Mouse (Mus musculus) ovary, adult 18-20 months (tissue): ENCODE measurements around the gene Eif4g3.
"Not testable (repeated sequence)": the region's sequence is repeated elsewhere in the genome, so short reads cannot be mapped to it uniquely, and the experiment has no call there.

ENCODE experiments used
- DNase-seq: peaks from one replicate; pipeline ENCODE4 v3.0.0; 2022; ENCODE audit warnings: low spot score, mixed read lengths

The Eif4g3 gene

GRCm38 (mm10) chr4:138023403-138024100, 30.7 kb downstream of the Eif4g3 start:
- no peak for DNase-seq

GRCm38 (mm10) chr4:138029168-138029567, 36.3 kb downstream of the Eif4g3 start:
- no peak for DNase-seq

- DNase-seq, result no peak
Observed at GRCm38 (mm10) chr4:138031828-138032227, 39.0 kb downstream of the Eif4g3 start.

GRCm38 (mm10) chr4:138033871-138034270, 41.0 kb downstream of the Eif4g3 start:
- no peak for DNase-seq

GRCm38 (mm10) chr4:138035435-138036120, 42.8 kb downstream of the Eif4g3 start:
- no peak for DNase-seq

GRCm38 (mm10) chr4:138037110-138037509, 44.3 kb downstream of the Eif4g3 start:
- DNase-seq, result no peak

GRCm38 (mm10) chr4:138037896-138038295, 45.1 kb downstream of the Eif4g3 start:
- DNase-seq, result no peak

- DNase-seq, result no peak
Observed at GRCm38 (mm10) chr4:138038365-138039274, 45.8 kb downstream of the Eif4g3 start.

- DNase-seq, result no peak
Observed at GRCm38 (mm10) chr4:138039275-138039651, 46.4 kb downstream of the Eif4g3 start.

GRCm38 (mm10) chr4:138040589-138040988, 47.8 kb downstream of the Eif4g3 start:
- no peak for DNase-seq

GRCm38 (mm10) chr4:138041566-138042256, 48.9 kb downstream of the Eif4g3 start:
- DNase-seq, result no peak

- DNase-seq, result no peak
Observed at GRCm38 (mm10) chr4:138042257-138042589, 49.4 kb downstream of the Eif4g3 start.

GRCm38 (mm10) chr4:138042625-138043024, 49.8 kb downstream of the Eif4g3 start:
- DNase-seq, result no peak

GRCm38 (mm10) chr4:138044841-138045500, 52.1 kb downstream of the Eif4g3 start:
- DNase-seq, result no peak

GRCm38 (mm10) chr4:138045809-138046208, 53.0 kb downstream of the Eif4g3 start:
- no peak for DNase-seq

- DNase-seq, result no peak
Observed at GRCm38 (mm10) chr4:138046371-138046770, 53.5 kb downstream of the Eif4g3 start.

- DNase-seq, result no peak
Observed at GRCm38 (mm10) chr4:138049547-138049946, 56.7 kb downstream of the Eif4g3 start.

GRCm38 (mm10) chr4:138051488-138051887, 58.7 kb downstream of the Eif4g3 start:
- no peak for DNase-seq

GRCm38 (mm10) chr4:138056658-138057057, 63.8 kb downstream of the Eif4g3 start:
- DNase-seq, result no peak

GRCm38 (mm10) chr4:138057196-138057754, 64.5 kb downstream of the Eif4g3 start:
- DNase-seq, result not testable (repeated sequence)

- no peak for DNase-seq
Observed at GRCm38 (mm10) chr4:138061161-138061560, 68.3 kb downstream of the Eif4g3 start.
